Mouse (Mus musculus) heart, adult 2 months (tissue): ENCODE measurements at regions not wholly inside any gene's neighbourhood (a gene's known extent, or its start where the extent isn't known, plus 50 kb on each side); places are given as distances from the start of the nearest gene placed in this dataset.

Source experiments
- CTCF ChIP-seq: fragments of 200-600 bp; IDR thresholded peaks from 2 replicates; pipeline ENCODE4 v1.8.1; 2022; ENCODE audit warnings: antibody characterized with exemption, mild to moderate bottlenecking, moderate library complexity
- POLR2A ChIP-seq: fragments of 200-500 bp; IDR thresholded peaks from 2 replicates; pipeline ENCODE4 v1.6.1; 2011; ENCODE audit warnings: mild to moderate bottlenecking, low read depth, low read length, control low read depth; ENCODE audit not compliant: insufficient read depth

DNA sequence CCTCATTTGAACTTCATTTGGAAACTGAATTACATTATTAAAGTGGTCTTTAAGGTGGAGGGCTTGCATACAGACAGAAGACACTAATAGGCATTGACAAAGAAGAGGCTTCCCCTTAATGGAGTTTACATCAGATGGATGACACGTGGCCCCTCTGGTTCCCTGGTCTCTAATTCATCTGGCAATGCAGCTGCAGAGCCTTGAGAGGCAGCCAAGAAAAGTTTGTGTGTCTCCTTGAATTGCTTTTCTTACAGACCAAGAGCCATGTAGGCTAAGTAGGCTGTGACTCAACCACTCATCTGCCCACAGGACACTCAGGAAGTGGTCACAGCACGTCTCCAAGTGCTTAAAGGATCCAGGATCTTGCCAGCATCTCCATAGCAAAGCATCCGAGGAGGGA lies 183.8 kb downstream of the Pdcd6ip start:
- TF ChIP-seq POLR2A = no peak
- TF ChIP-seq CTCF = no peak
